Mouse (Mus musculus) testis, adult 2 months (tissue): ENCODE results near the gene Banp. TPM values are rescaled to one million over a fixed set of nuclear protein-coding genes. Genes with fewer than 3 reads are reported as not detected.

ENCODE experiments used
- H3K27ac ChIP-seq: fragments of 200-500 bp; 2 replicates; pipeline ENCODE4 v1.5.1; 2012; ENCODE audit warnings: low read depth, low read length; ENCODE audit not compliant: control insufficient read depth, insufficient read depth
- H3K27me3 ChIP-seq: fragments of 200-500 bp; 2 replicates; pipeline ENCODE4 v1.6.1; 2012; ENCODE audit warnings: mild to moderate bottlenecking, low read length, moderate library complexity; ENCODE audit not compliant: control insufficient read depth, insufficient read depth
- H3K36me3 ChIP-seq: fragments of 200-500 bp; 2 replicates; pipeline ENCODE4 v1.6.1; 2012; ENCODE audit warnings: mild to moderate bottlenecking, low read length; ENCODE audit not compliant: control insufficient read depth, insufficient read depth
- H3K4me1 ChIP-seq: fragments of 200-500 bp; 2 replicates; pipeline ENCODE4 v1.6.1; 2012; ENCODE audit warnings: low read length; ENCODE audit not compliant: control insufficient read depth, insufficient read depth
- H3K4me3 ChIP-seq: fragments of 200-500 bp; 2 replicates; pipeline ENCODE4 v1.5.1; 2012; ENCODE audit warnings: low read depth, mild to moderate bottlenecking, low read length, moderate library complexity, mixed read lengths; ENCODE audit not compliant: control insufficient read depth
- CTCF ChIP-seq: fragments of 200-500 bp; IDR thresholded peaks from 2 replicates; pipeline ENCODE4 v1.5.1; 2012; ENCODE audit warnings: low read depth, mild to moderate bottlenecking, inconsistent platforms, low read length, moderate library complexity; ENCODE audit not compliant: control insufficient read depth, insufficient read depth, insufficient replicate concordance
- POLR2A ChIP-seq: fragments of 200-500 bp; IDR thresholded peaks from 2 replicates; pipeline ENCODE4 v1.6.1; 2012; ENCODE audit warnings: low read depth, mild to moderate bottlenecking, inconsistent platforms, low read length, moderate library complexity; ENCODE audit not compliant: control insufficient read depth
- polyA plus RNA-seq: library from polyadenylated mRNA; depleted of rRNA; stranded (reverse); fragments of >200 nt; gene quantifications from 2 replicates; pipeline ENCODE4 v1.2.3, GENCODE M21; 2012

Banp gene
- polyA plus RNA-seq, 1 experiment: 15.6 TPM

DNA sequence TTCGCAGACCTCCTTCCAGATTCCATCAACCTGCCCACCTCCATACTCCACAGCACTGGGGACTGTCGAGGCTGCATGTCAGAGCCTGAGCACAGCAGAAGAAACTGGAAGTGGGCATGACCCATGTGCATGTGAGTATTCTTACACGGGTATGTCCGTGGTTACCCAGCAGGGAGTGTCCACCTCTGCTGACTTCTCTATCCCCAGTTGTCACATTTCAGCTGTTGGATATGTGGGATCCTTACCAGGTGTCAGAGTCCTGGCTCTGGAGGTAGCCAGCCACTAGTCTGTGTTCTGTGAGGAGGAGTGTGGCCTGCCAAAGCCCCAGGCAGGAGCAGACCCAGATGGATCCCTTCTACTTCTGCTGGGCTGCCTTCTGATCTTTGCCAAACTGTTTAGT, 89.9 kb downstream of the Banp start:
- TF ChIP-seq POLR2A: no peak
- no peak for TF ChIP-seq CTCF
- H3K27ac ChIP-seq: no peak overlapping the region
- no peaks in the 10 kb centered on the region for H3K27me3 ChIP-seq
- H3K4me1 ChIP-seq: no peaks in the 10 kb centered on the region
- no peaks in the 10 kb centered on the region for H3K36me3 ChIP-seq
- H3K4me3 ChIP-seq: no peak overlapping the region

DNA sequence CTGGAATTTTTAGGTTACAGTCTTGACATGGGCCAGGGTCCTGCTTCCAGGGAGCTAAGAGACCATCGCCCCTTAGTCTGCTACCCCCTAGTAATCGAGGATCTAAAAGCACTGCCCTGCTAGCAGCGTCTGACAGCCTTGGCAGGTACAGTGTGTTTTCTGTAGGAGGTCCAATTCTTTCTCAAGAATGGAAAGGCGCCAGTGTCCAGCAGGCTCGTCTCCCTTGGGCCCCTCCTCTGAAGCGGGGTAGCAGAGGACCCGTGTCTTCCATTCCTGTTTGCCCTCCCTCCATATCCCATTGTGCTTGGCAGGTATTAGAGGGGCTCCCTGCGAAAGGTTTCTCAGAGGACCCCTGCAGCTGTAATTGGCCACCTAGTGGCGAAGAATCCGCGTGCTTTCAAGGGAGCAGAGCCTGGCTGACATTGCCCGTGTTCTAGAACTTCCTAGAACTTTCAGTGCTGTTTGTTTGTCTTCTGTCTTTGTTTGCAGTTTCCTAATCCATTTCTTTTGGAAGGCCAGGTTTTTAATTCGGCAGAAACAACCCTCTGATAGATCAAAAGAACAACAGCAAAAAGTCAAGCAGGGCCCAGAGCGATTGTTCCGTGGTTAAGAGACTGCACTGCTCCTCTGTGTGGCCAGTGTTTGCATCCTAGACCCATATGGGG, 97.8 kb downstream of the Banp start:
- no peaks in the 10 kb centered on the region; the same call in 1 of the 2 replicates for H3K4me1 ChIP-seq

DNA sequence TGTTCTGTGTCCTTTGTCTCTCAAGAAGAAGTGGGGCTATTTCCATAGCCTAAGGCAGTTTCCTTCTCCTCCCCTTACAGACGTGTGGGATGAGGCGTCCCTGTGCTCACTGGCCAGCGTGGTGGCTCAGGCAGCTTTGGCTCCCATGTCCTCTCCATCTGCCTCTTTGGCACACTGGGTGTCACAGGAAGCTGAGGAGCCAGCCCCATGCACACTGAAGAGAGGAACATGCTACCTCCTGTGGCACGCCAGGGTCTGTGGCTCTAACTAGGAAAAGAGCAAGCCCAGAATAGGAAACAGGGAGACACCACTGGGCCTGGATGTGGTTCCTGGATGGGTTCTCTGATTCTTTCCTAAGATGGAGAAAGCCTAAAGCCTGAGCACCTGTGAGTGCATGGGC, 99.7 kb downstream of the Banp start:
- TF ChIP-seq POLR2A: no peak
- no peak for TF ChIP-seq CTCF
- no peaks in the 10 kb centered on the region for H3K36me3 ChIP-seq
- no peak overlapping the region for H3K27ac ChIP-seq
- H3K4me1 ChIP-seq: no peaks in the 10 kb centered on the region; the same call in 1 of the 2 replicates
- H3K4me3 ChIP-seq: no peak overlapping the region
- H3K27me3 ChIP-seq: no peaks in the 10 kb centered on the region

More for the DNA sequence above, 97.8 kb downstream of the Banp start:
- Histone ChIP-seq H3K27ac (no peak overlapping the region), H3K36me3 (no peaks in the 10 kb centered on the region), H3K4me3 (no peak overlapping the region), H3K27me3 (no peaks in the 10 kb centered on the region)
- TF ChIP-seq POLR2A: no peak
- peak; percentile 18; the same call in 1 of the 2 replicates for TF ChIP-seq CTCF

DNA sequence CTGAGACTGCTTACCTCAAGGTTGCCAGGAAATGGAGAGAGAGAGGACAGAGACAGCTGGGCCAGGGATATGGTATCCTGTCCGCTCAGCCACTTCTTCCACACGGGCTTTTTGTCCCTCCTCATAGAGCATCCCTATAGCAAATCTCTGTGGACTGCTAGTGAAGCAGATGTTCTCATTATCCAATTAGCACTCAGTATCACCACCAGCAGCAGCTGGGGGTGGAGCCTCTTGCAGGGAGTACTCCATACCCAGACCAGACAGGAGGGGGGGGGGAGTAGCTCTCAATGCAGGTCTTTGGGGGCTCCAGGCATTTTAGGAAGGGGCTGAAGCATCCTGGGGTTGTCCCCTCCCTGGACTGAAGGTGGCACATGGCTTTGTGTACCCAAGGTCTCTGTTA, 100.4 kb downstream of the Banp start:
- TF ChIP-seq POLR2A: no peak
- no peak for TF ChIP-seq CTCF
- no peak overlapping the region for H3K4me3 ChIP-seq
- no peaks in the 10 kb centered on the region for H3K36me3 ChIP-seq
- no peaks in the 10 kb centered on the region; the same call in 1 of the 2 replicates for H3K4me1 ChIP-seq
- no peak overlapping the region for H3K27ac ChIP-seq
- H3K27me3 ChIP-seq: no peaks in the 10 kb centered on the region

DNA sequence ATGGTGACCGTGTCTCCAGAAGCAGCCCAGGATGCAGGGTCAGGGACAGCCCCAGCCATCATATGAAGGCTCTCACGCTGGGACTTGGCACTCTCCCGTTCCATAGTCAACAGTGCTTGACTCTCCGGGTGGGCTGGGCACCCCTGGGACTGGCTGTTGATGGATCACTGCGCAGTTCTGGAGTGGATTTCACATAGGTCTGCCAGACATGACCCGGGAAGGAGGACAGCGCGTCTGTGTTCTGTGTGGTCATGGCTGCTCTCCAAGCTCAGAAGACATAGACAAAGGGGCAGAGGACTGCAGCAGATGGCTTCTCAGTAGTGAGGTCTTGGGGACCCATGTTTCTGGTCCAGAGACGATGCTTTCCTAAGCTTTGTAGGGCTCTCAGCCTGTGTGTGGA, 101.1 kb downstream of the Banp start:
- Histone ChIP-seq H3K36me3 (no peaks in the 10 kb centered on the region), H3K27ac (no peak overlapping the region), H3K4me1 (no peaks in the 10 kb centered on the region; the same call in 1 of the 2 replicates), H3K27me3 (no peaks in the 10 kb centered on the region), H3K4me3 (no peak overlapping the region)
- TF ChIP-seq POLR2A (no peak), CTCF (no peak)

DNA sequence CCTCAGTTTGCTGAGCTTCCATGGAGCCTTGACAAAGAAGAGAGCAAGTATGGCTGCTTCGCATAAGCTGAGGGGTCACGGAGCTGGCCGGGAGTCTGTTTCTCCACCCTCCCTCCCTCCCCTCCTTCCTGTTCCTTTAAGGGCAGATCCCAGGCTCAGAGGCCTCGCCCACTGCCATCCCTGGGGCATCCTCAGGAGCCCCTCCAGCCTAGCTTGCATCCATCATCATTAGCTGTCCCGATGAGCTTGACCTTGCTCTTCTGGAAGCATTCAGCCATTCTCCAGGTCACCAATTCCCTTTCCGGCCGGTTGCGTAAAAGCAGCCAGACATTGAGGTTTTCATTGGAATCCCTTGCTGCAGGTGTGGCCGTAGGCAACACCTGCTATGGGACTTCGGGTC, 105.8 kb downstream of the Banp start:
- Histone ChIP-seq H3K36me3 (no peaks in the 10 kb centered on the region), H3K4me1 (no peaks in the 10 kb centered on the region), H3K27me3 (no peaks in the 10 kb centered on the region), H3K4me3 (no peak overlapping the region), H3K27ac (no peak overlapping the region)
- TF ChIP-seq CTCF (no peak), POLR2A (no peak)

DNA sequence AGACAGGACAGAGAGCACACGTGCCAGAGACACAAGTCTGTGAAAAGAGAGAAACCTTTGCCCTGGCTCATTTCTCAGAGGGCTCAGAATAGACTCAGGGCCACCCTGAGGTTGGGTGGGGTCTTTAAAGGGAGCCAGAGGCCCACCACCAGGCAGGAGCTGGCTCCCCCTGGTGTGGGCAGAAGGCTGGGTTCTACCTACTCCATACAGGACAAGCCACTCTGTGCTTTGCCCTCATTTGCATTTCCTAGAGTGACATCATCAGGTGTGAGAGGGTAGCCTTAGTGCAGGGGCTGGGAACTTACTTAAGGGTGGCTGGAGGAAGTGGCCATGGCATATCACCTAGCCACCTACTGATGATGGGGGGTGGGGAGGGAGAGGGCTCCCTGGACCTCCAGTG, 106.6 kb downstream of the Banp start:
- no peak overlapping the region for H3K27ac ChIP-seq
- no peaks in the 10 kb centered on the region for H3K4me1 ChIP-seq

More for the DNA sequence above, 106.6 kb downstream of the Banp start:
- Histone ChIP-seq H3K36me3 (no peaks in the 10 kb centered on the region), H3K27me3 (no peaks in the 10 kb centered on the region), H3K4me3 (no peak overlapping the region)
- TF ChIP-seq POLR2A (no peak), CTCF (no peak)
